Mouse (Mus musculus) ES-Bruce4 (cell line): Measurements from ENCODE around the gene Prelp. TPM values are rescaled to one million over a fixed set of nuclear protein-coding genes. Genes with fewer than 3 reads are reported as not detected.

Source experiments
- H3K27ac ChIP-seq: 2 replicates; pipeline ENCODE4 v1.5.1; 2012; ENCODE audit warnings: low read length, inconsistent platforms; ENCODE audit not compliant: insufficient read depth
- H3K27me3 ChIP-seq: 2 replicates; pipeline ENCODE4 v1.6.1; 2012; ENCODE audit warnings: mild to moderate bottlenecking, low read length, inconsistent platforms; ENCODE audit not compliant: control insufficient read depth, poor library complexity, insufficient read depth, severe bottlenecking
- H3K36me3 ChIP-seq: 2 replicates; pipeline ENCODE4 v1.6.1; 2012; ENCODE audit warnings: inconsistent platforms, mild to moderate bottlenecking, low read length, moderate library complexity; ENCODE audit not compliant: control insufficient read depth, poor library complexity, insufficient read depth, severe bottlenecking
- H3K4me1 ChIP-seq: one replicate; pipeline ENCODE4 v1.8.1; 2011; ENCODE audit warnings: low read length; ENCODE audit not compliant: control insufficient read depth, insufficient read depth
- H3K4me3 ChIP-seq: 2 replicates; pipeline ENCODE4 v1.5.1; 2011; ENCODE audit warnings: low read depth, mild to moderate bottlenecking, low read length
- H3K9ac ChIP-seq: 2 replicates; pipeline ENCODE4 v1.6.1; 2012; ENCODE audit warnings: low read depth, mild to moderate bottlenecking, inconsistent platforms; ENCODE audit not compliant: poor library complexity, severe bottlenecking
- H3K9me3 ChIP-seq: replicated peaks from 2 replicates; pipeline ENCODE4 v1.6.1; 2012; ENCODE audit warnings: mild to moderate bottlenecking, low read length, inconsistent platforms; ENCODE audit not compliant: control insufficient read depth, poor library complexity, insufficient read depth, severe bottlenecking
- CTCF ChIP-seq: IDR thresholded peaks from one replicate; pipeline ENCODE4 v1.8.1; 2011; ENCODE audit warnings: low read depth, low read length
- EP300 ChIP-seq: IDR thresholded peaks from 2 replicates; pipeline ENCODE4 v1.6.1; 2011; ENCODE audit warnings: low read depth, low read length; ENCODE audit not compliant: insufficient read depth
- POLR2A ChIP-seq: IDR thresholded peaks from one replicate; pipeline ENCODE4 v1.8.1; 2011; ENCODE audit warnings: low read length; ENCODE audit not compliant: insufficient read depth
- polyA plus RNA-seq: library from polyadenylated mRNA; stranded (reverse); fragments of >200 nt; gene quantifications from 2 replicates; pipeline ENCODE4 v1.2.4, GENCODE M21; 2011; ENCODE audit warnings: low read depth; ENCODE audit not compliant: missing spikeins, insufficient read depth, insufficient read length

Gene Prelp
- polyA plus RNA-seq, 1 experiment: not detected

DNA sequence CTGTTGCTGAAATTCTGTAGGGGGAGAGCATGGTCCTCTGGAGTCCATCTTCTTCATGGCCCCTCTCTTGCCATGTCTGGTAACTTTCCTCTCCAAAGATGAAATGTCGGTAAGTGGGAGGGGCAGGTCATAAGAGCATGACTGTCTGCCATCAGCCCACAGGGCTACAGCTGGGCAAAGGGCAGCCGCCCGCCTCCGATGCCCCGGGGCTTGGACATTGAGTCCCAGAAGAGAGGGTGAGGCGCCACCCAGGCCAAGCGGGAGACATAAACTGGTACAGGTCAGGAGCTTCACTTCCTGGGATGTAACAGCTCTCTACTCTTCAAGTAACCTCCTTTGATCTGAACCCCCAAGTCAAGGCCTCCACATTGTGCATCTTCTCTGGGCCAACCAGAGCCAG lies 44.3 kb downstream of the Prelp start:
- Histone ChIP-seq H3K4me3 (no peak overlapping the region), H3K27ac (no peak overlapping the region), H3K36me3 (no peaks in the 10 kb centered on the region), H3K4me1 (no peaks in the 10 kb centered on the region), H3K27me3 (no peaks in the 10 kb centered on the region), H3K9me3 (no peaks in the 10 kb centered on the region), H3K9ac (no peak overlapping the region)
- TF ChIP-seq EP300: no peak
- no peak for TF ChIP-seq CTCF
- no peak for TF ChIP-seq POLR2A

DNA sequence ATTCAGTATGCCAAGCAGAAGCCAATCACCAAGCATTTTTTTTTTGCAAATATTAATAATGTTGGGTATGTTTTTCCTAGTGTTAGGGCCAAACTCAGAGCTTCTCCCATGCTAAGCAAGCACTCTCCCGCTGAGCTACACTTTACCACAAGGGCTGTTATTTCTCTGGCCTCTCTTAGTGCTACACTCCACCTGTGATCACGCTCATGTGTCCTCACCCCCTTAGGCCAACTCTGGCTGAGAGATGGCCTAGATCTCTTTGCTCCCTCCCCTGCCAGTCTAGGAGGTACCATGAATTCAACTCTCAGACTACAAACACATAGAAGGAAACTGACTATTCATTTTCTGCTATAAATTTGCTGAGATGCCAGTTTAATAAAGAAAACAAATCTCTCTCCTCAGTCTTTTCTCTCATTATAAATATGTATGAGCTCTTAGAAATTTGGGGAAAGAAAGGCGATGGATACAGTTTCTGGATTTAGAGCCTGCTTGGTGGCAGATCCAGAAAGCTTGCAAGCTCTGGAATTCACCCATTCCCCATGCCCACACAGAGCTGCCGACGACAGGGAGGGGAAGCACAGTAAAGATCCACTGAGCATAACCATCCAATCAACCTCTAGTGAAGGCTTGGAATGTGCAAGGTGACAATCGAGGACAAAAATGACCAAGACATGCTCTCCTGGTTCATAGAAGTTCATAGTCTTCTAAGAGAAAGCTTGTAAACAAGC lies 48.0 kb downstream of the Prelp start:
- Histone ChIP-seq H3K27ac (no peak overlapping the region), H3K4me3 (no peak overlapping the region), H3K4me1 (no peaks in the 10 kb centered on the region), H3K9me3 (no peaks in the 10 kb centered on the region), H3K9ac (no peak overlapping the region), H3K27me3 (no peaks in the 10 kb centered on the region), H3K36me3 (no peaks in the 10 kb centered on the region)
- TF ChIP-seq CTCF (no peak), POLR2A (no peak)

DNA sequence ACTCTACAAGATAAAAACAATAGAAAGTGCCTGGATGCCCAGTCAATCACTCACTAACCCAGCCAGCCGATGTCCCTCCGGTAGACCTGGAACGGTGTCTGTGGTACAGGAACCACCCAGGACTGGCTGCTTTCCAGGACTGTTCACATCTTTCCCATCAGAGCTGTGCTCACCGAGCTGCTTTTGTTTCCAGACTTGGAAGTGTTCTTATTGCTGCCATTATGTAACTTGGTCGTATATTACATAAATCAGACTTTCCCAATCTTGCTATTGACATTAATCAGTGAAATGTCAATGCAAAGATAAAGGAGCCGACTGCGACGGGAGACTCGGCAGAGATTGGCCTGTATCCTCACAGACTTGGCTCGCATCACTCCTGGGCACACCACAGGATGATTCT lies 50.0 kb downstream of the Prelp start:
- Histone ChIP-seq H3K9ac (no peak overlapping the region), H3K36me3 (no peaks in the 10 kb centered on the region), H3K27me3 (no peaks in the 10 kb centered on the region), H3K4me3 (no peak overlapping the region), H3K4me1 (no peaks in the 10 kb centered on the region), H3K27ac (no peak overlapping the region), H3K9me3 (no peaks in the 10 kb centered on the region)
- TF ChIP-seq EP300 (no peak), POLR2A (no peak), CTCF (no peak)

DNA sequence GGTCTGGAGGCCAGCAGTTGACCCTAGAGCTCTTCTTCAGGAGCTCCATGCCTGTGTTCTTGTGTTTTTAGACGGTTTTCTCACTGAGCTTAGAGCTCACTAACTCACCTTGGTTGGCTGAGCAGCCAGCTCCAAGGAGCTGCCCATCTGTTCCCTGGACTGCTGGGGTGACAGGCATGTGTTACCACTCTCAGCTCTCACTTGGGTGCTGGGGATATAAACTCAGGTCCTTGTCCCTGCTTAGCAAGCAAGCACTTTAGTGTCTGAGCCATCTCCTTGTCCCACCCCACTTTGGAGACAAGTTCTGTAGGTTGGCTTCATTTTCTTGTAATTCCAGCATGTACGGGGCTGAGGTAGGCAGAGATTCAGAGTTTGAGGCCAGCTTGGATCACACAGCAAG lies 52.0 kb downstream of the Prelp start:
- H3K9me3 ChIP-seq: no peaks in the 10 kb centered on the region
- TF ChIP-seq POLR2A (no peak), CTCF (no peak), EP300 (no peak)
- H3K27ac ChIP-seq: no peak overlapping the region
- no peaks in the 10 kb centered on the region for H3K27me3 ChIP-seq
- H3K36me3 ChIP-seq: no peaks in the 10 kb centered on the region
- H3K4me1 ChIP-seq: no peaks in the 10 kb centered on the region
- no peak overlapping the region for H3K9ac ChIP-seq
- no peak overlapping the region for H3K4me3 ChIP-seq

DNA sequence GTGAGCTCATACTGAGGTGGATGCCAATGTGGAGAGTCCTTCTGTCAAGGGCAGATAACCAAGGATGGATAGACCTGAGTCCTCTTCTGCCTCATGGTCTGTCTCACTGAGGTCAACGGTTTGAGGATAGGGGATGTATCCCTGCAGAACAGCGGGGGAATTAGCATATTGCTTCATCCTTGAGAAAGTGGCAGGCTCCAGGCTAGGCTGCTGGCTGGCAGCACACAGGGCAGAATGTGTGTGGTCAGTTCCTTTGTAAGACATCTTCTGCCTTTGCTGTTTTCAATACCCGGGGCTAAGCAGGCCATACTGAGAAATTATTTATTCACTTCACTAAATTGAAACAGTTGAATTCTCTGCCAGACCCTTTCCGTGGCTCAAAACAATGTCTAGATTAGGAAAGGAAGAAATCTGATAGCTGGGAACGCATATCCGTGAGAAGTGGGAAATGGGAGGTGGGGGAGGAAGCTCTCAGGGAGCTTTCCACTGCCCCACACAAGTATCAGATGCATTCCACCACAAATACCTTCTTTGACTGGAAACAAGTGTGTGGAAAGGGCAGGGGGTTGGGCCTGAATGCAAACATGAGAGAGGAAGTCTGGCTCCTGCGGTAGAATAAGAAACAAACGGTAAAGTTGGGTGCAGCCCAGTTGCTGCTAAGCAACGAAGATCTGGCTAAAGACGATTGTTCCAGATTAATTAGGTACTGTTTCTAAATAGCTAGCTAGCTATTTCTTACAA lies 57.8 kb downstream of the Prelp start:
- no peaks in the 10 kb centered on the region for H3K9me3 ChIP-seq
- no peaks in the 10 kb centered on the region for H3K36me3 ChIP-seq
- H3K27ac ChIP-seq: no peak overlapping the region
- no peak overlapping the region for H3K4me3 ChIP-seq
- no peak overlapping the region for H3K9ac ChIP-seq
- TF ChIP-seq CTCF (no peak), EP300 (no peak), POLR2A (no peak)
- H3K27me3 ChIP-seq: no peaks in the 10 kb centered on the region
- H3K4me1 ChIP-seq: no peaks in the 10 kb centered on the region

DNA sequence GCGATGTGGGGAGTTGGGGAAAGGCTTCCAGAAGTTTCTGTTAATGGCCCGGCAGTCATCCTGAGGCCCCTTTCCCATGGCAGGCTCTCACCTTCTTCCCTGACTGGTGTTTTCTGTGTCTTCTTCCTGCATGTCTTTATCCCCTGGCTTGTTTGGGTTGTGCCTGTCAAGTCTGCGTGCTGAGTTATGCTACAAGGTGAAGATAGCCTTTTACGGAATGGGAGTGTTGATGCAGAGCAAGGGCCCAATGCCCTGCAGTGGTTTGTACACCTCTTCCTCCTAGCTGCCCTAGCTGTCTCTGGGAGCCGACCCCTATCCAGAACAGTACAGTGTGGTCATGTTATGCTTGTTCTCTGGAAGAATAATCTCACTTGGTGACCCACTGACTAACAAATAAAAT lies 60.2 kb downstream of the Prelp start:
- Histone ChIP-seq H3K36me3 (no peaks in the 10 kb centered on the region), H3K9ac (no peak overlapping the region), H3K4me3 (no peak overlapping the region), H3K9me3 (no peaks in the 10 kb centered on the region), H3K27me3 (no peaks in the 10 kb centered on the region), H3K27ac (no peak overlapping the region), H3K4me1 (peaks cover 2% of the 10 kb centered on the region)
- TF ChIP-seq POLR2A (no peak), EP300 (no peak), CTCF (no peak)

Other genes with a start within 250 kb of the Prelp start
- 1.4 and 1.5 TPM in 2 replicates for gene Lax1, start 231.3 kb downstream of the Prelp start, polyA plus RNA-seq
- gene Atp2b4, start 120.4 kb downstream of the Prelp start, polyA plus RNA-seq: 16.1 and 19.4 TPM in 2 replicates
- gene Optc, start 13.4 kb downstream of the Prelp start, polyA plus RNA-seq: not detected in 2 replicates
- not detected in 2 replicates for gene Fmod, start 115.8 kb upstream of the Prelp start, polyA plus RNA-seq
- gene Btg2, start 157.7 kb upstream of the Prelp start, polyA plus RNA-seq: 109 and 112 TPM in 2 replicates
- gene Chit1, start 189.8 kb upstream of the Prelp start, polyA plus RNA-seq: not detected in 2 replicates